Mouse (Mus musculus) ES-Bruce4 (cell line): ENCODE measurements around the gene Sirt5.

Experiments used
- CTCF ChIP-seq: IDR thresholded peaks from one replicate; pipeline ENCODE4 v1.8.1; 2011; ENCODE audit warnings: low read depth, low read length
- EP300 ChIP-seq: IDR thresholded peaks from 2 replicates; pipeline ENCODE4 v1.6.1; 2011; ENCODE audit warnings: low read depth, low read length; ENCODE audit not compliant: insufficient read depth
- POLR2A ChIP-seq: IDR thresholded peaks from one replicate; pipeline ENCODE4 v1.8.1; 2011; ENCODE audit warnings: low read length; ENCODE audit not compliant: insufficient read depth

GRCm38 (mm10) chr13:43379989-43380388 is 14.7 kb downstream of the Sirt5 start:
- TF ChIP-seq CTCF (no peak), POLR2A (no peak), EP300 (no peak)
